Mouse (Mus musculus) kidney, postnatal 4 days (tissue): ENCODE data around the gene Olfr470.
"Not testable (repeated sequence)": the region's sequence is repeated elsewhere in the genome, so short reads cannot be mapped to it uniquely, and the experiment has no call there.

ENCODE experiments used
- DNase-seq, 2 experiments: peaks; one replicate each; pipeline ENCODE4 v3.0.0; 2021; ENCODE audit warnings: mixed read lengths in 2 of 2

The Olfr470 gene

GRCm38 (mm10) chr7:107847390-107847789 is at the start of gene Olfr470:
Gene Olfr470, minus strand, starts transcription at chr7:107847490.
- not testable (repeated sequence) for DNase-seq

GRCm38 (mm10) chr7:107841719-107842118 is 5.6 kb downstream of the Olfr470 start:
- no peak for DNase-seq

- DNase-seq: not testable (repeated sequence)
These were observed 21.8 kb downstream of the Olfr470 start, which contains the start of gene Olfr469 for GRCm38 (mm10) chr7:107825441-107825840. Gene Olfr469, minus strand, starts transcription at chr7:107825541.

- not testable (repeated sequence) for DNase-seq
These were observed 23.4 kb downstream of the Olfr470 start for GRCm38 (mm10) chr7:107823867-107824266.

- no peak for DNase-seq
These were observed 27.8 kb downstream of the Olfr470 start for GRCm38 (mm10) chr7:107819442-107819841.

- DNase-seq: no peak
These were observed 35.3 kb downstream of the Olfr470 start, which contains the start of gene Olfr467 for GRCm38 (mm10) chr7:107811963-107812362. Gene Olfr467, plus strand, starts transcription at chr7:107812263.

GRCm38 (mm10) chr7:107802138-107802537 is 45.2 kb downstream of the Olfr470 start:
- DNase-seq: no peak

- no peak for DNase-seq
These were observed 46.2 kb downstream of the Olfr470 start, which contains the start of gene Ovch2 for GRCm38 (mm10) chr7:107801108-107801507. Gene Ovch2, minus strand, starts transcription at chr7:107801208.

GRCm38 (mm10) chr7:107796500-107796899 is 50.8 kb downstream of the Olfr470 start:
- DNase-seq: no peak
